Mouse (Mus musculus) left cerebral cortex, adult 8-10 months (tissue): ENCODE data around the gene Lhfpl2. TPM values are rescaled to one million over a fixed set of nuclear protein-coding genes. Genes with fewer than 3 reads are reported as not detected.
A peak's percentile ranks its signal among the peaks of the same experiment; 100 is the strongest.

Source experiments
- DNase-seq, 2 experiments: peaks; one replicate each; pipeline ENCODE4 v3.0.0; 2022; ENCODE audit warnings: low spot score in 2 of 2
- total RNA-seq, 4 experiments: library from RNA; stranded (reverse); gene quantifications; 2 replicates each; pipeline ENCODE4 v1.2.4; 2022

Gene Lhfpl2
- total RNA-seq, 4 experiments from 2014 or later = 13.8 to 16.9 (median 14.8) TPM

DNA sequence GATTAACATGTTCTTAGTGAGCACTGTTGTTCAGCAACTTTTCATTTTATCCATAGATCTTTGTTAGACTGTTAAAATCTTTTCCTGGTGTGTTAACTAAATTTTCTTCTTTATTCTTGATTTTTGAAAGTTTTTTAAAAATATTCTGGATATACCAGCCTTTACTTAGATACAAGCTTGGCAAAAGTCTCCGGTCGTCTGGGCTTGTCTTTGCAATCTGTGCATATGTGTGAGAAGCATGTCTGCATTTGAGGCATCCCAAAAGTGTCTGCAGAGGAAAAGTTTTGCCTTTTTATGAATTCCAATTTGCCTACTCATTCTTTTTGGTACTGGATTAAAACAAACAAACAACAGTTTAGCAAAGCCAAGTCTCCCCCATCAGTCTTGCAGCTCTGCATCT lies 154.6 kb downstream of the Lhfpl2 start:
- DNase-seq = no peak

DNA sequence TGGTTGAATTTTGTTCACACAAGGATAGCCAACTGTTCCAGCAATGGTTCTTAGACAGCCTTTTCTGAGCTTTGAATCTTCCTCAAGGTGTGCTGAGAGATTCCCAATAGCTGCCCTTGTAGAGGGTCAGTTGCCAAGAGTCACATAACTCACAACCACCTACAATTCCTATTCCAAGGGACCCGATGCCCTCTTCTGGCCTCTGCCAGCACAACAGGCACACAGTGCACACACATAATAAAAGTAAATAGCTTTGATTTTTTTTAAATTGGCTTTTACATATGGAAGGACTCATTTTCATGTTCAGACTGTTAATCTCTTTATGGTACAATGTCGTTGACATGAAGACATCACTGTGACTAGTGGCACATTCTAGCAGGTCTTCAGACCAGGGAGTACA lies 155.1 kb downstream of the Lhfpl2 start:
- no peak for DNase-seq

DNA sequence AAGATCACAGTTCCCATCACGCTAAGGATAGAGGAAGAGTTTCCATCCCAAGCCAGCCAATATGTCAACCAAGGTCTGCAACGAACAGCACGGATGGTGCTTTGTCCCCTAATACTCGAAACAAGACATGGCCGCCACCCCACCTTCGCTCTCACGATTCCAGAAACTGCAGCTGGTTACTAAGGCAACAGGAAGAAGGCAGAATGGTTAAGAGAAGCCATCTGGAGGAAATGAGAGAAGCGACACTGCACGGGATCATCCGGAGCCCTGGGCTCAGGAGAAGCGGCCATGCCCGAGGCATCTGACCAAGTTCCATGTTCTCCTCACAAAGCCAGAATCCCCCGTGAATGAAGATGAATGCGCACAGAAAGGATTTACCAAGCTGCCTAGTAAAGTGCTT lies 166.0 kb downstream of the Lhfpl2 start:
- DNase-seq = peak in 1 of 2 experiments; percentile 23

DNA sequence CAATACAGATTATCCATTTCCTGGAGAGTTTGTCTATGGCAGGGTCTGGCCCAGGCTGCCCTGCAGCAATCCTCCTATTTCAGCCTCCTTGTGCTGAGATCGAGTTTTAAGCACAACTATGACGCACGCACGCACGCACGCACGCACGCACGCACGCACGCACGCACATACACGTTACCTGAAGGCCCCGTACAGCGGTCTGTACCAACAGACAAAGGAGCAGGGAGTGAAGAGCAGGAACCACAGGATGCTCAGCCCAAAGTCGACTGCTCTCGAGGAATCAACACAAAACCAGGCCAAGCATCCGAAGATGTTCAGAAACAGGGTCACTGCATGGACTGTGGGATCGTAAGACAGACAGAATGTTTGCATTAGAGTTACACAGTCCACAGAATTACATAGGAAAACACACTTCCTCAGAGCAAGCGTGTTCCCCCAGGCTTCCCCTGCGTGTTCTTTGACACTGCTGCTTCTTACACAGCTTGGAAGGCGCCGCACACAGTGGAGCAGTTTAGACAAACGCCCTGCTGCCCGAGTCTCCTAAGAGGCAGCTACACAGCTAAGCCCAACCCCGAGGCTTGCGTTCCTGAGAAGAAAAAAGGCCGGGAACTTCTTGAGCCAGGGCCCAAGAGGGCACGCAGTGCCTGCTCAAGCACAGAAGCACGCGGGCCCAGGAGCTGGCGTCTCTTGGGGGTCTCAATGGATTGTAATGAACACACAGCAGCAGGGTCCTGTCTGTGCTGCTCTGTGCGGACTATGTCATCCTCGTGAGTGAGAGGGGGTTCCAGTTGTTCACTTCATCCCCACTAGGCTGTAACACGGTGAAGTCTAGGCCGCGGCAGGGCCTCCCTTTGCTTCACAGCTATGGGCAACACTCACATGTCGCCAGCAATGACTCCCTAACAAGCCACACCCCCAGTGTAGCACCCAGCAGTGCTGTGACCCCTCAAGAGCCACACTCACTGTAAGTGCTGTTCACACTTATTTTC lies 167.4 kb downstream of the Lhfpl2 start:
- no peak for DNase-seq

DNA sequence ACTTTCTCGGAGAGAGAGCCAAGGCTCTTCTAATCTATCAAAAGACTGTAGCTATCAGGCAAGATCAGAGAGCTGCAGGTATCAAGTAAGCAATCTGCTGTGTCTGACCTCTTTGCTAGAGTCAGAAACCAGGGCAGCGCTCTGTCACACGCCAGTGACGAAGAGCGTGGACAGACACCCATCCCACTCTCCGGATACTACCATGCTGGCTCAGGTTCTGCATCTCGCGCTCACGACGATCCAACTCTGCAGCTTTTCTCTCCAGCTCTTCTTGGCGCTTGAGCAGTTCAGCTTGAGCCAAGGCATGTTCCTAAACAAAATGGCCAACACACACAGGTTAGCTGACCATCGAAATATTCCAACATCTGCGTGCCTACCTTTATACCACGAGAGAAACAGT lies 174.3 kb downstream of the Lhfpl2 start:
- DNase-seq = no peak

DNA sequence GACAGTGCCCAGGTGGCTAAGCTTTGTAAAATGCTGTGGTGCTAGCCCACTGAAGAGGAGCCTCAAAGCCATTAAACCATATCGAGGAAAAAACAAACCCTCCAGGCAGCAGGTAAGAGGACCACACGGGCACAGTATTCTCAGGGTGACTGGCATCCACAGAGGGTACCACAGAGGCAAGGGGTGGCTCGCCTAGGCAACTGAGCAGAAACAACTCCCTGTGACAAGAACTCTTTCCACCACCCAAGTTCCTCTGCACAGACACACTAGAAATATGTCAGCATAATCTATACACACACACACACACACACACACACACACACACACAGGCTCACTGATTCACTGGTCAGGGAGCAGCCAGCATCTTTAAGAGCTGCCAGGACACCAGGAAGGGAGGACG lies 181.9 kb downstream of the Lhfpl2 start:
- no peak for DNase-seq

DNA sequence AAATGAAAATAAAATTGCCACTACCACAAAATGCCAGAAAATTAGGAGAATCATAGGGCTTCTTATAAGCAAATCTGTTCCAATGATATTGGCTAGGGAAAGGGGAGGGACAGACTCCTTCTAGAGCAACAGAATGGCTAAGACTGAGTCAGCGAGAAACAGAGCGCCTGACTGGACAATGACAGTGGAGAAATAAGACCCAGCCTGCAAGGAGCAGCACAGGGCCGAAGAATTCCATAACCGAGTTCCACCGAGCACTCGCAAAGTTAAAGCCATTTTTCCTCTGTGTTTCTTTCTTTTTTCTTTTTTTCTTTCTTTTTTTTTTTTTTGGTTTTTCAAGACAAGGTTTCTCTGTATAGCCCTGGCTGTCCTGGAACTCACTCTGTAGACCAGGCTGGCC lies 182.5 kb downstream of the Lhfpl2 start:
- DNase-seq = no peak

DNA sequence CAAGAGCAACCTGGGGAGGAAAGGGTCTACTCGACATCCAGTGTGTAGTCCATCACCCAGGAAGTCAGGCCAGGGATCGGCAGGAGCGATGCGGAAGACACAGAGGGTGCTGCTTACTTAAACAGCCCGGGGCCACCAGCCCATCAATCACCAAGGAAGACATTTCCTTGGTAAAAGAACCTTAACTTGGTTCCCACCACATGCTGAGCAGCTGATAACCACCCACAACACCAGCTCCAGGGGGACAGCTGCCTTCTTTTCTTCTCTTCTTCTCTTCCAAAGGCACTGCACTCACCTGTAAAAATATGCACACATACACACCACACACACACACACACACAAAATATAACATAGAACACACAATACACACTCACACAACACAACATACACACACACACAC lies 183.3 kb downstream of the Lhfpl2 start:
- DNase-seq = no peak

DNA sequence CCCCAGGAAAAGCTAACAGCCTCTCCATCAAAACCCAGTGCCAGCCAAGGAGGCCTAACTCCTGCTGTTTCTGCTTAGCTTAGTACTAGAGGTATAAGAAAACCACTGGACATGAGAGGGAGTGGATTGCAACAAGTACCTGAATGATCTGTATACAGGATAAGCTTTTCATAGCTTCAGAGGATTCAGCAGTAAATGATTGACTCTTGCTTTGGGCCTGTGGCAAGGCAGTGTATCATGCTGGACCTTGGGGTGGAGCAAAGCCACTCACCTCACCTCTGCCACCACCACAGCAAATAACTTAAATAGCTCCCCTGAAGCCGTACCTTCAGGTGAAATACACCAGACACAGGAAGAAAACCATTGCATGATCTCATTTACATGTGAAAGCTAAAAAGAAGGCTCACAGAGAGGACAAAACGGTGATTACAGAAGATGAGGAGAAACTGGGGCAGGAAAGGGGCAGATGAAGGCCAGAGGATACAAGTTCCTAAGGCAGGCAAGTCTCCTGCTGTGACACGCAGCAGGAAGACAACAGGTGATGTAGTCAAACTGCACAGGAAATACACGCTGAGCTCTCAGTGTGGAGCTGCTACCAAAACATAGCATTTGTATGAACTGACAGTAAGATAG lies 184.4 kb downstream of the Lhfpl2 start:
- DNase-seq = no peak

DNA sequence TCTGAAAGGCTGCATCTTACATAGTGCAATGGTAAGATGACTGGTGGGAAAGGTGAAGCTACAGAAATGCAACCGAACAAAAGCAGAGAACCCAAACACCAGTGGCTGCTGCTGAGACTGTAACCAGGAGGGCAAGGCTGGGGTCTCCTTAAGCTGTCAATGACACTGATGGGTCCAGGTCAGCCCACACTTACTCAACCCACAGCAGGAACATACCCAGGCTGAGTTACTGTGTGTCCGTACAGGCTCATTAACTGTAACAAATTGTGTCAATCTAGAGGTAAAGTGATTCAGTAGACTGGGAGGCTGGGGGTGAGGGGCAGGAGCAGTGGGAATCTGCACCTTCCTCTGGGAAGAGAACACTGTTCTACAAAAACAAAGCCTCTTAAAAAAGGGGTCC lies 185.3 kb downstream of the Lhfpl2 start:
- DNase-seq = no peak

Other genes starting within 250 kb of the Lhfpl2 start
- gene Scamp1, start 228.1 kb downstream of the Lhfpl2 start, total RNA-seq = 100 to 1,000 TPM; 179 to 217 (median 192) TPM